Mouse (Mus musculus): ENCODE measurements at regions not wholly inside any gene's neighbourhood (a gene's known extent, or its start where the extent isn't known, plus 50 kb on each side); places are given as distances from the start of the nearest gene placed in this dataset.

- no peak for DNase-seq
Measured at GRCm38 (mm10) chr7:125033778-125034177, 410.7 kb upstream of the Kdm8 start.

GRCm38 (mm10) chr7:125034196-125034595 is 410.3 kb upstream of the Kdm8 start:
- no peak for DNase-seq

- no peak for DNase-seq
Measured at GRCm38 (mm10) chr7:125036098-125036991, 408.1 kb upstream of the Kdm8 start.

- DNase-seq, result no peak
Measured at GRCm38 (mm10) chr7:125038840-125039239, 405.6 kb upstream of the Kdm8 start.

GRCm38 (mm10) chr7:125055951-125056625 is 388.4 kb upstream of the Kdm8 start:
- DNase-seq, result no peak

GRCm38 (mm10) chr7:125102464-125102863 is 342.0 kb upstream of the Kdm8 start:
- DNase-seq, result no peak

- no peak for DNase-seq
Measured at GRCm38 (mm10) chr7:125104011-125104410, 340.5 kb upstream of the Kdm8 start.

- DNase-seq, result no peak
Measured at GRCm38 (mm10) chr7:125112820-125113273, 331.6 kb upstream of the Kdm8 start.

GRCm38 (mm10) chr7:125115322-125115996 is 329.0 kb upstream of the Kdm8 start:
- no peak for DNase-seq

GRCm38 (mm10) chr7:125117173-125117572 is 327.3 kb upstream of the Kdm8 start:
- DNase-seq, result no peak

- DNase-seq, result no peak
Measured at GRCm38 (mm10) chr7:125129187-125129586, 315.3 kb upstream of the Kdm8 start.

GRCm38 (mm10) chr7:125131968-125132367 is 312.5 kb upstream of the Kdm8 start:
- DNase-seq, result no peak

GRCm38 (mm10) chr7:125138607-125139006 is 305.9 kb upstream of the Kdm8 start:
- no peak for DNase-seq

- DNase-seq, result no peak
Measured at GRCm38 (mm10) chr7:125139196-125139595, 305.3 kb upstream of the Kdm8 start.

GRCm38 (mm10) chr7:125140854-125141253 is 303.6 kb upstream of the Kdm8 start:
- no peak for DNase-seq

- no peak for DNase-seq
Measured at GRCm38 (mm10) chr7:125141864-125142263, 302.6 kb upstream of the Kdm8 start.

- no peak for DNase-seq
Measured at GRCm38 (mm10) chr7:125146025-125146424, 298.5 kb upstream of the Kdm8 start.

- peak in 1 of 2 experiments; percentile 7 for DNase-seq
Measured at GRCm38 (mm10) chr7:125149151-125149550, 295.3 kb upstream of the Kdm8 start.

GRCm38 (mm10) chr7:125149740-125150139 is 294.7 kb upstream of the Kdm8 start:
- DNase-seq, result peak in 1 of 2 experiments; percentile 5

- no peak for DNase-seq
Measured at GRCm38 (mm10) chr7:125152281-125152680, 292.2 kb upstream of the Kdm8 start.

- no peak for DNase-seq
Measured at GRCm38 (mm10) chr7:125155291-125155690, 289.2 kb upstream of the Kdm8 start.

GRCm38 (mm10) chr7:125166881-125167351 is 277.6 kb upstream of the Kdm8 start:
- no peak for DNase-seq

GRCm38 (mm10) chr7:125167666-125168065 is 276.8 kb upstream of the Kdm8 start:
- DNase-seq, result no peak

Data from adrenal gland, postnatal 36 days (tissue).